Mouse (Mus musculus) stomach, postnatal 0 days (tissue): ENCODE results near the gene Abcc3. TPM values are rescaled to one million over a fixed set of nuclear protein-coding genes. Genes with fewer than 3 reads are reported as not detected.

Experiments
- ATAC-seq: fragments of 200-750 bp; cut with Nextera tagmentation; 2 replicates; pipeline ENCODE4 v1.8.0; 2017; ENCODE audit not compliant: low FRiP score, low TSS enrichment
- DNase-seq: peaks from one replicate; pipeline ENCODE4 v3.0.0-alpha.2; 2016; ENCODE audit warnings: low spot score
- H3K27ac ChIP-seq: fragments of 300-500 bp; sonication (generic); replicated peaks from 2 replicates; pipeline ENCODE4 v1.5.1; 2014; ENCODE audit warnings: mild to moderate bottlenecking, control low read depth
- H3K27me3 ChIP-seq: fragments of 300-500 bp; sonication (generic); 2 replicates; pipeline ENCODE4 v1.6.1; 2014; ENCODE audit warnings: low read length; ENCODE audit not compliant: control insufficient read depth, insufficient read depth
- H3K36me3 ChIP-seq: fragments of 300-500 bp; sonication (generic); 2 replicates; pipeline ENCODE4 v1.6.1; 2014; ENCODE audit warnings: low read length, mixed read lengths; ENCODE audit not compliant: control insufficient read depth, insufficient read depth
- H3K4me1 ChIP-seq: fragments of 300-500 bp; sonication (generic); replicated peaks from 2 replicates; pipeline ENCODE4 v1.6.1; 2014; ENCODE audit warnings: antibody characterized with exemption; ENCODE audit not compliant: control insufficient read depth, insufficient read depth
- H3K4me2 ChIP-seq: fragments of 300-500 bp; sonication (generic); replicated peaks from 2 replicates; pipeline ENCODE4 v1.6.1; 2014; ENCODE audit warnings: low read depth, mild to moderate bottlenecking, control low read depth, moderate library complexity
- H3K4me3 ChIP-seq: fragments of 300-500 bp; sonication (generic); 2 replicates; pipeline ENCODE4 v1.5.1; 2014; ENCODE audit warnings: low read depth, low read length, control low read depth
- H3K9ac ChIP-seq: fragments of 300-500 bp; sonication (generic); 2 replicates; pipeline ENCODE4 v1.6.1; 2014; ENCODE audit warnings: mild to moderate bottlenecking, low read length, control low read depth, mixed read lengths
- H3K9me3 ChIP-seq: fragments of 300-500 bp; sonication (generic); 2 replicates; pipeline ENCODE4 v1.6.1; 2016; ENCODE audit warnings: low read length; ENCODE audit not compliant: control insufficient read depth
- CTCF ChIP-seq: IDR thresholded peaks from 2 replicates; pipeline ENCODE4 v1.5.1; 2016; ENCODE audit warnings: antibody characterized with exemption, low read depth, mild to moderate bottlenecking, moderate library complexity
- EP300 ChIP-seq: optimal IDR thresholded peaks from 2 replicates; pipeline ENCODE3; 2016; ENCODE audit warnings: antibody characterized with exemption
- WGBS: fragments of 180-500 bp; shearing (Covaris S2); extraction: QIAGEN DNeasy Blood & Tissue Kit; methylation state at CpG from one replicate; pipeline ENCODE4 v1.1.7; 2014; 5-methylcytosine and 5-hydroxymethylcytosine counted together
- polyA plus RNA-seq: library from polyadenylated mRNA; unstranded; fragments of >200 nt; fragmentation: Nextera tagmentation; extraction: Ambion mirVana; gene quantifications from 2 replicates; pipeline ENCODE4 v1.2.1, GENCODE M21; 2015

Abcc3 gene
- polyA plus RNA-seq, 1 experiment from 2014 or later = 25.3 TPM

DNA sequence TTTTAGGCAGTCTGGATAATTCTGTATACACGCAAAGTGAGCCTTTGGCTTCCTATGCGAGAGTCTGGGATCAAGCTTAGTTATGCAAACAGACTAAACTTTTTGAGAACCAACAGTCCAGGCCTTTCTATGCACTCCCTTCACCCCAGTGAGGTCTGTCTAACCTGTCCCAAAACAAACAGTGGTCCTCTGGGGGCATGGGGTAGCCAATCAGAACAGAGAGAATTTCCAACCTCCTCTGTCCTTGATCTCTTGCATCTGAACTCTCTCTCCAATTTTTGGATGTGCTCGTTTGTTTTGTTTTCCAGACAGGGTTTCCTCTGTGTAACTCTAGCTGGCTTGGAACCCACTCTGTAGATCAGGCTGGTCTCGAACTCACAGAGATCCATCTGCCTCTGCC lies 3.8 kb downstream of the Abcc3 start:
- Histone ChIP-seq H3K4me1 (peaks cover 8% of the 10 kb centered on the region), H3K4me3 (no peak overlapping the region), H3K9me3 (no peaks in the 10 kb centered on the region), H3K27ac (no peak overlapping the region), H3K36me3 (no peaks in the 10 kb centered on the region), H3K4me2 (no peak overlapping the region), H3K27me3 (no peaks in the 10 kb centered on the region), H3K9ac (no peak overlapping the region)
- no peak for ATAC-seq
- TF ChIP-seq EP300 (no peak), CTCF (no peak)
- WGBS = 54% methylated on average over 4 of the region's 4 CpGs
- no peak for DNase-seq

DNA sequence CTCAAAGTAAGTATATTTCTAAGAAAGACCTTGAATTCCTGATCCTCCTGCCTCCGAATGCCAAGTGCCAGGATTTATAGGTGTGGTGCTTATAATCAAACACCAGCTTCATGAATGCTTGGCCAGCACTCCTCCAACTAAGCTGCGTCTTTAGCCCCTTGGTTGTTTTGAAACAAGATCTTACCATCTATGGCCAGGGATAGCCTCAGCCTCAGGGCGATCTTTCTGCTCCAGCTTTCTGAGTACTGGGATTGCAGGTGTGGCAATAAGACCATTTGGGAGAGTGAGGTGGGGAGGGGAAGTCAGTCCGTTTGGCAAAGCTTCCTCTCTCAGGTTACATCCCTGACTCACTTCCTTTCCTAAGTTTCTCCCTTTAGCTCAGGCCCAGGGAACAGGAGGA lies 5.0 kb downstream of the Abcc3 start:
- Histone ChIP-seq H3K4me2 (no peak overlapping the region), H3K9ac (no peak overlapping the region), H3K9me3 (no peaks in the 10 kb centered on the region), H3K27me3 (no peaks in the 10 kb centered on the region), H3K27ac (no peak overlapping the region), H3K4me3 (no peak overlapping the region), H3K4me1 (peaks cover 7% of the 10 kb centered on the region), H3K36me3 (no peaks in the 10 kb centered on the region)
- 43% methylated on average over 4 of the region's 4 CpGs for WGBS
- DNase-seq (no peak), ATAC-seq (no peak)
- TF ChIP-seq EP300 (no peak), CTCF (no peak)

- TF ChIP-seq CTCF (0 out of 2 replicates have a peak, but pooled peaks have one; percentile 11), EP300 (no peak)
- DNase-seq = peak; percentile 45
- Histone ChIP-seq H3K9ac (0 out of 2 replicates have a peak overlapping the region, but pooled peaks have one; percentile 23), H3K4me2 (no peak overlapping the region), H3K36me3 (no peaks in the 10 kb centered on the region), H3K27me3 (no peaks in the 10 kb centered on the region), H3K27ac (peak overlapping the region; percentile 24), H3K4me1 (peaks cover 5% of the 10 kb centered on the region), H3K9me3 (no peaks in the 10 kb centered on the region), H3K4me3 (no peak overlapping the region)
- peak; percentile 13; the same call in 1 of the 2 replicates for ATAC-seq
- WGBS = 18% methylated on average over 12 of the region's 12 CpGs
These were observed 6.6 kb downstream of the Abcc3 start for GRCm38 (mm10) chr11:94385977-94386771.

DNA sequence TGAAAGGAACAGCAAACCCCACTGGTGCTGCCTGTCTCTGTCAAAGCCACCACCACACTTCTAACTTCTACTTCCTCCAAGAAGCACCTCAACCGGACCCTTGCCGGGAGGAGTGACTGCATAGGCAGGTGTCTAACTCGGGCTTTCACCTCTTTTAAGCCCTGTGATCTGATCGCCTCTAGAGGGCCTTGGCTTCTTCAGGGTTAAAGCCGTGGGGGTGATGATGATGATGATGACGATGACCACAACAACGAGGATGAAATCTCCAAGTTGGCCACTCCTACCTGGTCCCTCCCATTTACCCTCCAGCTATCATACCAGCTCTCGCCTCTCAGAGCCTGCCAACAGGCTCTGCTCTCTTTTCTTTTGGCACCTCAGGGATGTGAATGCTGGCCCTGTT lies 13.1 kb downstream of the Abcc3 start:
- DNase-seq (no peak), ATAC-seq (no peak)
- Histone ChIP-seq H3K4me3 (no peak overlapping the region), H3K4me2 (no peak overlapping the region), H3K4me1 (no peaks in the 10 kb centered on the region), H3K9ac (no peak overlapping the region), H3K27me3 (no peaks in the 10 kb centered on the region), H3K27ac (no peak overlapping the region), H3K36me3 (no peaks in the 10 kb centered on the region), H3K9me3 (no peaks in the 10 kb centered on the region)
- 74% methylated on average over 8 of the region's 8 CpGs for WGBS
- TF ChIP-seq CTCF (no peak), EP300 (no peak)

DNA sequence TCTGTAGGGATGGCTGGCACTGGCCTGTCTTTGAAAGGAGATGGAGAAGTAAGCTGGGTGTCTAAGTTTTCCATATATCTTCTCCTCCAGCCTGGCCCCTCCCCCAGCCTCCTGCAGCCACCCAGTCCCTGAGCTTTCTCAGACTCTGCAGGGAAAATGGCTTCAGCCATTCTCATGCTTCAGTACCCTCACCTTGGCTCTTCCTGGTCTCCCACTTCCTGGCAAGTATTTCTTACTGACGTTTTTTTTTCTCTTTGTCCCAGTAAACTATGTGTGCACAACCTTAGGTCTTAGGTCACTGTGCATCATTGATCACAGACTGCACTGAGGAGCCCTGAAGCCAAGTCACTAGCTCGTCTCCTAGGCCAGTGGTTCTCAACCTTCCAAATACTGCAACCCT lies 13.7 kb downstream of the Abcc3 start:
- ATAC-seq = no peak; the same call in 1 of the 2 replicates
- no peak for DNase-seq

GRCm38 (mm10) chr11:94374276-94374948 lies 18.4 kb downstream of the Abcc3 start:
- Histone ChIP-seq H3K4me1 (no peaks in the 10 kb centered on the region; the same call in 1 of the 2 replicates), H3K4me2 (no peak overlapping the region), H3K36me3 (no peaks in the 10 kb centered on the region), H3K4me3 (no peak overlapping the region), H3K9me3 (no peaks in the 10 kb centered on the region), H3K27me3 (no peaks in the 10 kb centered on the region), H3K9ac (no peak overlapping the region), H3K27ac (no peak overlapping the region)
- TF ChIP-seq EP300 = no peak
- no peak for TF ChIP-seq CTCF
- WGBS = 89% methylated on average over 13 of the region's 13 CpGs
- no peak for DNase-seq
- no peak for ATAC-seq

More for the DNA sequence above, 13.7 kb downstream of the Abcc3 start:
- WGBS = 40% methylated on average over 2 of the region's 2 CpGs
- no peaks in the 10 kb centered on the region for H3K9me3 ChIP-seq
- H3K9ac ChIP-seq = no peak overlapping the region
- no peaks in the 10 kb centered on the region for H3K4me1 ChIP-seq
- TF ChIP-seq CTCF (no peak), EP300 (no peak)
- no peak overlapping the region for H3K4me3 ChIP-seq
- H3K36me3 ChIP-seq = no peaks in the 10 kb centered on the region
- no peak overlapping the region for H3K4me2 ChIP-seq
- no peak overlapping the region for H3K27ac ChIP-seq
- no peaks in the 10 kb centered on the region for H3K27me3 ChIP-seq
